Mouse (Mus musculus): ENCODE measurements around the gene Ccdc170.

DNA sequence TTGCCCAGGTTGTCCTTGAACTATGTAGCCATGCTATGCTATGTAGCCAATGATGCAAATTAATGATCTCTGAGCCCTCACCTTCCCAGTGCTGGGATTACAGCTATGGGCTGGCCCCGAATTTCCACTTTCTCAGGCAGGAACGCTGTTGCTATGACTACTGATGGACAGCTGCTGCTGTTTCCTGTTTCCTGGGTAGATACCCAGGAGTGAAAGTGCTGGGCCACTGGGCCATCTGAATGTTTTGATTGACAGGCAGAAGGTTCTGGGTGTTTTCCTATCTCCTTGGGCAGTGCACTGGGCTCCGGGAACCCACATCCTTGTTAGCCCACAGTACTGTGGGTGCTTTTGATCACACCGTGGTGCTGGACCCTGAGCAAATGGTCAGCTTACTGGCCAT lies 25.9 kb upstream of the Ccdc170 start:
- TF ChIP-seq CTCF (IDR thresholded peaks at IDR 0.05; ENCODE audit: extremely low read depth, insufficient read depth, low read length): no peak
- no peak for TF ChIP-seq POLR2A (IDR thresholded peaks at IDR 0.05; ENCODE audit: extremely low read depth, insufficient read depth, low read length)
